Mouse (Mus musculus): ENCODE measurements around the gene Fam213b.

The Fam213b gene

DNA sequence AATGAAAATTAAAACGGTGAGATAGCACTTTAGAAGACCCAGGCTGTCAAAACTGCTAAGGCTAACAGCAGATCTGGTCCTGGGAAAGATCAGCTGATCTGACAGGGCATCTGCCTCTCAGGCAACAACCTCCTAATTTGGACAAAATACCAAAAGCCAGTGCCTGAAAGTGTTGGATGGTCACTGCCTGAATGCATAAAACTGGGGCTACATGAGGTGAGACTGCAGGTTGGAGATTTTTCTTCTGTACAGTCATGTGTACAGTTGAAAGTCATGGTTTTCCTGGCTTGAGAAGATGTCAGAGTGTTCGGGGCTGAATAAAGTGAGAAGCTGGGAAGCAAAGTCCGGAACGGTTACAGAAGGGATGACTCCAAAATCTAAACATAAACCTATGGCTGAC is 45.1 kb downstream of the Fam213b start:
- in situ Hi-C loops (cut with MboI, MseI): no loop called here

DNA sequence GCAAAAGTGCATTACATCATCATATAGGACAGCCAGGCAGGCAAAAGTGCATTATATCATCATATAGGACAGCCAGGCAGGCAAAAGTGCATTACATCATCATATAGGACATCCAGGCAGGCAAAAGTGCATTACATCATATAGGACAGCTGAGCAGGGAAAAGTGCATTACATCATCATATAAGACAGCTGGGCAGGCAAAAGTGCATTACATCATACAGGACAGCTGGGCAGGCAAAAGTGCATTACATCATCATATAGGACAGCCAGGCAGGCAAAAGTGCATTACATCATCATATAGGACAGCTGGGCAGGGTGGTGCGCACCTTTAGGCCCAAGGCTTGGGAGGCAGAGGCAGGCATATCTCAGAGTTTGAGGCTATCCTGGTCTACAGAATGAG is 46.2 kb downstream of the Fam213b start:
- in situ Hi-C loops (cut with MboI, MseI): no loop called here

All from T-helper 1 cell (primary cell).